Mouse (Mus musculus) intestine, postnatal 0 days (tissue): ENCODE data around the gene Syt3. TPM values are rescaled to one million over a fixed set of nuclear protein-coding genes. Genes with fewer than 3 reads are reported as not detected.

Experiments
- ATAC-seq: fragments of 200-750 bp; cut with Nextera tagmentation; 2 replicates; pipeline ENCODE4 v1.8.0; 2017; ENCODE audit warnings: mild to moderate bottlenecking, moderate TSS enrichment, moderate library complexity
- H3K27ac ChIP-seq: fragments of 300-500 bp; sonication (generic); 2 replicates; pipeline ENCODE4 v1.5.1; 2014; ENCODE audit warnings: mild to moderate bottlenecking, low read depth, low read length, moderate library complexity
- H3K27me3 ChIP-seq: fragments of 300-500 bp; sonication (generic); replicated peaks from 2 replicates; pipeline ENCODE4 v1.6.1; 2014; ENCODE audit warnings: low read length, mixed read lengths; ENCODE audit not compliant: control insufficient read depth, insufficient read depth
- H3K36me3 ChIP-seq: fragments of 300-500 bp; sonication (generic); 2 replicates; pipeline ENCODE4 v1.6.1; 2014; ENCODE audit warnings: mild to moderate bottlenecking, moderate library complexity; ENCODE audit not compliant: control insufficient read depth, insufficient read depth
- H3K4me1 ChIP-seq: fragments of 300-500 bp; sonication (generic); replicated peaks from 2 replicates; pipeline ENCODE4 v1.6.1; 2014; ENCODE audit warnings: antibody characterized with exemption, low read length, mixed read lengths; ENCODE audit not compliant: control insufficient read depth, insufficient read depth
- H3K4me2 ChIP-seq: fragments of 300-500 bp; sonication (generic); replicated peaks from 2 replicates; pipeline ENCODE4 v1.6.1; 2014; ENCODE audit warnings: low read depth, mild to moderate bottlenecking, moderate library complexity
- H3K4me3 ChIP-seq: fragments of 300-500 bp; sonication (generic); 2 replicates; pipeline ENCODE4 v1.5.1; 2014; ENCODE audit warnings: low read depth, low read length
- H3K9ac ChIP-seq: fragments of 300-500 bp; sonication (generic); 2 replicates; pipeline ENCODE4 v1.6.1; 2014; ENCODE audit warnings: mild to moderate bottlenecking, low read depth, low read length
- H3K9me3 ChIP-seq: fragments of 300-500 bp; sonication (generic); 2 replicates; pipeline ENCODE4 v1.6.1; 2016; ENCODE audit warnings: mixed run types; ENCODE audit not compliant: control insufficient read depth
- CTCF ChIP-seq: sonication (generic); IDR thresholded peaks from 2 replicates; pipeline ENCODE4 v1.5.1; 2016; ENCODE audit warnings: low read depth, mild to moderate bottlenecking, control low read depth, antibody characterized with exemption, moderate library complexity
- WGBS: fragments of 180-500 bp; shearing (Covaris S2); extraction: QIAGEN DNeasy Blood & Tissue Kit; methylation state at CpG from one replicate; pipeline ENCODE4 v1.1.7; 2014; 5-methylcytosine and 5-hydroxymethylcytosine counted together
- polyA plus RNA-seq: library from polyadenylated mRNA; unstranded; fragments of >200 nt; fragmentation: Nextera tagmentation; extraction: Ambion mirVana; gene quantifications from 2 replicates; pipeline ENCODE4 v1.2.1, GENCODE M21; 2015

The Syt3 gene
- polyA plus RNA-seq, 1 experiment from 2014 or later = 0.55 TPM

- Histone ChIP-seq H3K4me2 (peak overlapping the region; percentile 56), H3K4me1 (0 out of 2 replicates have a peak, but pooled peaks cover 2% of the 10 kb centered on the region), H3K27ac (no peak overlapping the region), H3K4me3 (peak overlapping the region; percentile 17; the same call in 1 of the 2 replicates), H3K9ac (no peak overlapping the region), H3K9me3 (no peaks in the 10 kb centered on the region), H3K36me3 (no peaks in the 10 kb centered on the region), H3K27me3 (peaks cover 65% of the 10 kb centered on the region)
- ATAC-seq = peak; percentile 35; the same call in 1 of the 2 replicates
- 8% methylated on average over 25 of the region's 25 CpGs for WGBS
- TF ChIP-seq CTCF = peak; percentile 92
Measured at GRCm38 (mm10) chr7:44350957-44351711, 32.8 kb upstream of the Syt3 start.

- WGBS = 4% methylated on average over 70 of the region's 71 CpGs
- no peak overlapping the region for H3K27ac ChIP-seq
- H3K4me1 ChIP-seq = 0 out of 2 replicates have a peak, but pooled peaks cover 2% of the 10 kb centered on the region
- H3K36me3 ChIP-seq = no peaks in the 10 kb centered on the region
- no peak overlapping the region for H3K4me3 ChIP-seq
- H3K9ac ChIP-seq = no peak overlapping the region
- peaks cover 75% of the 10 kb centered on the region for H3K27me3 ChIP-seq
- no peak overlapping the region for H3K4me2 ChIP-seq
- H3K9me3 ChIP-seq = no peaks in the 10 kb centered on the region
- no peak for TF ChIP-seq CTCF
- no peak for ATAC-seq
Measured at GRCm38 (mm10) chr7:44351881-44352749, 31.8 kb upstream of the Syt3 start.

- Histone ChIP-seq H3K9ac (no peak overlapping the region), H3K4me2 (no peak overlapping the region), H3K4me3 (0 out of 2 replicates have a peak overlapping the region, but pooled peaks have one; percentile 1), H3K27ac (no peak overlapping the region), H3K4me1 (0 out of 2 replicates have a peak, but pooled peaks cover 2% of the 10 kb centered on the region), H3K27me3 (peaks cover 82% of the 10 kb centered on the region), H3K9me3 (no peaks in the 10 kb centered on the region), H3K36me3 (no peaks in the 10 kb centered on the region)
- WGBS = 4% methylated on average over 63 of the region's 71 CpGs
- no peak for ATAC-seq
- TF ChIP-seq CTCF = no peak
Measured at GRCm38 (mm10) chr7:44352750-44353600, 30.9 kb upstream of the Syt3 start.

GRCm38 (mm10) chr7:44353601-44354340 lies 30.1 kb upstream of the Syt3 start:
- H3K4me2 ChIP-seq = no peak overlapping the region
- TF ChIP-seq CTCF = no peak
- ATAC-seq = no peak
- H3K27me3 ChIP-seq = peaks cover 86% of the 10 kb centered on the region
- no peak overlapping the region for H3K27ac ChIP-seq
- H3K4me1 ChIP-seq = 0 out of 2 replicates have a peak, but pooled peaks cover 2% of the 10 kb centered on the region
- H3K9me3 ChIP-seq = no peaks in the 10 kb centered on the region
- H3K9ac ChIP-seq = no peak overlapping the region
- 2% methylated on average over 35 of the region's 35 CpGs for WGBS
- H3K4me3 ChIP-seq = peak overlapping the region; percentile 5; the same call in 1 of the 2 replicates
- no peaks in the 10 kb centered on the region for H3K36me3 ChIP-seq

GRCm38 (mm10) chr7:44355411-44355810 lies 28.5 kb upstream of the Syt3 start:
- Histone ChIP-seq H3K9me3 (no peaks in the 10 kb centered on the region), H3K27ac (no peak overlapping the region), H3K9ac (no peak overlapping the region), H3K36me3 (no peaks in the 10 kb centered on the region), H3K4me3 (no peak overlapping the region), H3K4me1 (0 out of 2 replicates have a peak, but pooled peaks cover 2% of the 10 kb centered on the region), H3K27me3 (peaks cover 87% of the 10 kb centered on the region), H3K4me2 (no peak overlapping the region)
- 75% methylated on average over 6 of the region's 6 CpGs for WGBS
- no peak for TF ChIP-seq CTCF
- no peak for ATAC-seq
